In the genomic region with DNA sequence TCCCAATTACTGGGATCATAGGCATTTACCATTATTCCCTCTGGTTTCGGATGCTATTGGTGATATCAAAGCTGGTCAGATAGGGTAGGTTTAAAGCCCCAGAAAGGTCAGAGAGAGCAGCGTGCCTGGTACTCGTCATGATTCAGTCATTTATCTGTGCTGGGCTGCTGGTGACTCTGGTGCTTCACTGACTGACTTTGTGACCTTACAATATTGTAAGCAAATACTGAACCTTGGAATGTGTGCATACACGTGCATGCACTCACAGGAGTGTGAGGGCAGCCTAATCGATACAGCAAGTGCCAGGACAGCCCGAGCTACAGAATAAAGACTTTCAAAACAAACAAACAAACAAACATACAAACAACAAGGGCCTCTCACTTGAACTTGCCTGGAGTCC, we compare ENCODE assay signal across 13 mouse cellular contexts. TPM values are rescaled to one million over a fixed set of nuclear protein-coding genes. Genes with fewer than 3 reads are reported as not detected.
DNase-seq lines count a peak whose midpoint lies in the region; ATAC-seq and TF ChIP-seq lines count a peak whose summit lies in the region.
"Had no signal": no experiment of that assay in that cellular context is flagged by ENCODE, and none has a peak within 500 bp of the region (broad histone marks: within the 10 kb centered on the region; RNA-seq: fewer than 3 reads in every experiment).

No protein-coding gene starts in this region.

- peaks cover 22% of the 10 kb centered on the region for H3K27me3 ChIP-seq in heart, embryonic 10.5 days (ENCODE audit: insufficient read depth, poor library complexity, severe bottlenecking)
- H3K27me3 ChIP-seq in lung, embryonic 14.5 days (ENCODE audit: insufficient read depth, low read length): no peaks in the 10 kb centered on the region
- peaks cover 34% of the 10 kb centered on the region for H3K27me3 ChIP-seq in embryonic facial prominence, embryonic 10.5 days (replicated peaks; ENCODE audit: low read depth, poor library complexity, severe bottlenecking)
- H3K27me3 ChIP-seq in liver, embryonic 12.5 days (replicated peaks): no peaks in the 10 kb centered on the region
- 0 out of 2 replicates have a peak, but pooled peaks cover 3% of the 10 kb centered on the region for H3K27me3 ChIP-seq in kidney, embryonic 14.5 days (ENCODE audit: control insufficient read depth, insufficient read depth, low read length)
- H3K27me3 ChIP-seq: forebrain, embryonic 15.5 days had no signal

- no peak overlapping the region for H3K9ac ChIP-seq in lung, embryonic 14.5 days
- H3K9ac ChIP-seq in liver, embryonic 12.5 days: peak overlapping the region; percentile 76
- no peak overlapping the region for H3K9ac ChIP-seq in kidney, embryonic 14.5 days (ENCODE audit: low read depth, low read length)

- H3K36me3 ChIP-seq in heart, embryonic 10.5 days: peaks cover 15% of the 10 kb centered on the region
- H3K36me3 ChIP-seq in lung, embryonic 14.5 days (ENCODE audit: insufficient read depth): peaks cover 22% of the 10 kb centered on the region
- peaks cover 16% of the 10 kb centered on the region for H3K36me3 ChIP-seq in embryonic facial prominence, embryonic 10.5 days (replicated peaks)
- peaks cover 46% of the 10 kb centered on the region for H3K36me3 ChIP-seq in liver, embryonic 12.5 days
- H3K36me3 ChIP-seq in kidney, embryonic 14.5 days (ENCODE audit: control insufficient read depth, insufficient read depth, low read length): peaks cover 14% of the 10 kb centered on the region

- H3K9me3 ChIP-seq in heart, embryonic 10.5 days: no peaks in the 10 kb centered on the region
- no peaks in the 10 kb centered on the region for H3K9me3 ChIP-seq in lung, embryonic 14.5 days (ENCODE audit: low read depth, low read length)
- no peaks in the 10 kb centered on the region for H3K9me3 ChIP-seq in embryonic facial prominence, embryonic 10.5 days
- H3K9me3 ChIP-seq in liver, embryonic 12.5 days (replicated peaks): no peaks in the 10 kb centered on the region
- H3K9me3 ChIP-seq in kidney, embryonic 14.5 days (ENCODE audit: control insufficient read depth, low read length): no peaks in the 10 kb centered on the region
- H3K9me3 ChIP-seq: forebrain, embryonic 15.5 days had no signal

- no peak for ATAC-seq in lung, embryonic 14.5 days (ENCODE audit: insufficient read depth)
- peak; percentile 30; the same call in 1 of the 2 replicates for ATAC-seq in liver, embryonic 12.5 days
- no peak for ATAC-seq in kidney, embryonic 14.5 days (ENCODE audit: low FRiP score, low TSS enrichment)
- ATAC-seq: inflammation-experienced regulatory T-cells, adult 6 months had no signal

- H3K4me3 ChIP-seq in heart, embryonic 10.5 days: no peak overlapping the region
- H3K4me3 ChIP-seq in lung, embryonic 14.5 days (ENCODE audit: low read depth, low read length): no peak overlapping the region
- 0 out of 2 replicates have a peak overlapping the region, but pooled peaks have one; percentile 86 for H3K4me3 ChIP-seq in embryonic facial prominence, embryonic 10.5 days
- H3K4me3 ChIP-seq in liver, embryonic 12.5 days: peak overlapping the region; percentile 89; the same call in 1 of the 2 replicates
- H3K4me3 ChIP-seq in kidney, embryonic 14.5 days (ENCODE audit: low read length): no peak overlapping the region

- peak overlapping the region; percentile 91 for H3K27ac ChIP-seq in heart, embryonic 10.5 days
- peak overlapping the region; percentile 96 for H3K27ac ChIP-seq in lung, embryonic 14.5 days (ENCODE audit: low read depth)
- peak overlapping the region; percentile 91; the same call in 1 of the 2 replicates for H3K27ac ChIP-seq in embryonic facial prominence, embryonic 10.5 days (replicated peaks)
- peak overlapping the region; percentile 97 for H3K27ac ChIP-seq in liver, embryonic 12.5 days
- H3K27ac ChIP-seq in kidney, embryonic 14.5 days (ENCODE audit: low read depth, low read length): no peak overlapping the region; the same call in 1 of the 2 replicates

- TF ChIP-seq CTCF in lung, embryonic 14.5 days (IDR thresholded peaks at IDR 0.05; ENCODE audit: low read depth): no peak

- H3K4me2 ChIP-seq in lung, embryonic 14.5 days: peak overlapping the region; percentile 90
- H3K4me2 ChIP-seq in liver, embryonic 12.5 days: peak overlapping the region; percentile 89
- no peak overlapping the region for H3K4me2 ChIP-seq in kidney, embryonic 14.5 days (replicated peaks; ENCODE audit: low read depth, low read length)

- DNase-seq in heart, embryonic 10.5 days (ENCODE audit: low spot score): no peak
- no peak for DNase-seq in heart, adult 8-10 months (ENCODE audit: low spot score)
- no peak for DNase-seq in lung, embryonic 14.5 days
- DNase-seq in lung, postnatal 14 days: no peak
- no peak for DNase-seq in embryonic facial prominence, embryonic 10.5 days (ENCODE audit: low spot score)
- DNase-seq in right cerebral cortex, postnatal 10 days (ENCODE audit: low spot score in 2 of 2): no peak
- DNase-seq: gastrocnemius, postnatal 10 days had no signal

- peaks cover 38% of the 10 kb centered on the region for H3K4me1 ChIP-seq in heart, embryonic 10.5 days
- peaks cover 11% of the 10 kb centered on the region; the same call in 1 of the 2 replicates for H3K4me1 ChIP-seq in lung, embryonic 14.5 days (ENCODE audit: insufficient read depth)
- H3K4me1 ChIP-seq in embryonic facial prominence, embryonic 10.5 days: peaks cover 29% of the 10 kb centered on the region
- peaks cover 78% of the 10 kb centered on the region for H3K4me1 ChIP-seq in liver, embryonic 12.5 days
- peaks cover 10% of the 10 kb centered on the region; the same call in 1 of the 2 replicates for H3K4me1 ChIP-seq in kidney, embryonic 14.5 days (ENCODE audit: control insufficient read depth, insufficient read depth, low read length)

- WGBS in heart, embryonic 10.5 days: 59% methylated on average over 6 of the region's 6 CpGs
- 49% methylated on average over 6 of the region's 6 CpGs for WGBS in lung, embryonic 14.5 days
- 81% methylated on average over 6 of the region's 6 CpGs for WGBS in embryonic facial prominence, embryonic 10.5 days
- WGBS in liver, embryonic 12.5 days (ENCODE audit: insufficient replicate concordance): 36% methylated on average over 6 of the region's 6 CpGs
- 89% methylated on average over 6 of the region's 6 CpGs for WGBS in kidney, embryonic 14.5 days

RNA-seq across cellular contexts. Expression of a gene that starts 1.7 kb away (rescaled TPM):
- polyA plus RNA-seq in heart, embryonic 10.5 days (2016; fragmentation: Nextera tagmentation; extraction: Ambion mirVana): 122 and 151 TPM in 2 replicates
- 10 to 100 TPM; 37.1 to 52.2 (median 38.0) TPM for total RNA-seq in heart, adult 8-10 months (2022)
- 145 and 146 TPM in 2 replicates for polyA plus RNA-seq in lung, embryonic 14.5 days (2014; fragmentation: Nextera tagmentation; extraction: Ambion mirVana)
- 184 and 185 TPM in 2 replicates for polyA plus RNA-seq in embryonic facial prominence, embryonic 10.5 days (2016; fragmentation: Nextera tagmentation; extraction: Ambion mirVana)
- polyA plus RNA-seq in liver, embryonic 12.5 days (2016; fragmentation: Nextera tagmentation; extraction: Ambion mirVana): 207 and 209 TPM in 2 replicates
- polyA plus RNA-seq in kidney, embryonic 14.5 days (2014; fragmentation: Nextera tagmentation; extraction: Ambion mirVana): 188 and 200 TPM in 2 replicates

RNA-seq across cellular contexts. Expression of a gene that starts 24.6 kb away (rescaled TPM):
- 0.95 and 1.5 TPM in 2 replicates for polyA plus RNA-seq in heart, embryonic 10.5 days (2016; fragmentation: Nextera tagmentation; extraction: Ambion mirVana)
- under 1 TPM in 3 of 4 experiments, not detected in 1; 0.14 to 0.25 (median 0.22) TPM for total RNA-seq in heart, adult 8-10 months (2022)
- polyA plus RNA-seq in lung, embryonic 14.5 days (2014; fragmentation: Nextera tagmentation; extraction: Ambion mirVana): 1.5 and 2.5 TPM in 2 replicates
- polyA plus RNA-seq in embryonic facial prominence, embryonic 10.5 days (2016; fragmentation: Nextera tagmentation; extraction: Ambion mirVana): 4.0 and 7.0 TPM in 2 replicates
- 5.9 and 6.2 TPM in 2 replicates for polyA plus RNA-seq in liver, embryonic 12.5 days (2016; fragmentation: Nextera tagmentation; extraction: Ambion mirVana)
- 3.0 and 4.2 TPM in 2 replicates for polyA plus RNA-seq in kidney, embryonic 14.5 days (2014; fragmentation: Nextera tagmentation; extraction: Ambion mirVana)

RNA-seq across cellular contexts. Expression of a gene that starts 57.7 kb away (rescaled TPM):
- polyA plus RNA-seq in heart, embryonic 10.5 days (2016; fragmentation: Nextera tagmentation; extraction: Ambion mirVana): 5.8 and 11.8 TPM in 2 replicates
- total RNA-seq in heart, adult 8-10 months (2022): under 1 TPM in 1 of 4 experiments, not detected in 3; 0.89 TPM
- polyA plus RNA-seq in lung, embryonic 14.5 days (2014; fragmentation: Nextera tagmentation; extraction: Ambion mirVana): 0.37 and 0.89 TPM in 2 replicates
- polyA plus RNA-seq in embryonic facial prominence, embryonic 10.5 days (2016; fragmentation: Nextera tagmentation; extraction: Ambion mirVana): 5.2 and 6.3 TPM in 2 replicates
- 209 and 217 TPM in 2 replicates for polyA plus RNA-seq in liver, embryonic 12.5 days (2016; fragmentation: Nextera tagmentation; extraction: Ambion mirVana)
- 0.41 TPM in 1 of 2 replicates, not detected in the other for polyA plus RNA-seq in kidney, embryonic 14.5 days (2014; fragmentation: Nextera tagmentation; extraction: Ambion mirVana)
- total RNA-seq: adrenal gland, adult 18-20 months; left cerebral cortex, postnatal 36 days had no signal
- polyA plus RNA-seq: inflammation-experienced regulatory T-cells, adult 6 months had no signal

Comparison
In these comparisons a context has a peak if more than half of its experiments do, and no peak if none do; other contexts are left out.
1. H3K4me3 ChIP-seq: peak in embryonic facial prominence, embryonic 10.5 days (single experiment) and liver, embryonic 12.5 days (single experiment); none in heart, embryonic 10.5 days (single experiment), lung, embryonic 14.5 days (single experiment) and kidney, embryonic 14.5 days (single experiment).
2. RNA of a gene that starts 57.7 kb away (polyA plus RNA-seq): 209 to 217 TPM in liver, embryonic 12.5 days; 5.8 to 11.8 TPM in heart, embryonic 10.5 days, 5.2 to 6.3 TPM in embryonic facial prominence, embryonic 10.5 days, 0.37 to 0.89 TPM in lung, embryonic 14.5 days and 0.41 TPM in kidney, embryonic 14.5 days; every median in the first group is over 10 times any median in the second.